Mouse (Mus musculus) megakaryocyte, embryonic 14.5 days (primary cell): Measurements from ENCODE around the gene Map3k11.

Experiments used
- FLI1 ChIP-seq: IDR thresholded peaks from 2 replicates; pipeline ENCODE4 v1.6.1; 2012; ENCODE audit warnings: low read length, inconsistent platforms, mixed read lengths
- GATA1 ChIP-seq: IDR thresholded peaks from 3 replicates; pipeline ENCODE4 v1.6.1; 2012; ENCODE audit warnings: mixed read lengths, low read length, inconsistent platforms, borderline replicate concordance

- TF ChIP-seq GATA1 (no peak), FLI1 (no peak)
Measured at GRCm38 (mm10) chr19:5739446-5739845, 50.9 kb downstream of the Map3k11 start.
